Mouse (Mus musculus) gastrocnemius, postnatal 4 days (tissue): ENCODE measurements around the gene Pithd1. TPM values are rescaled to one million over a fixed set of nuclear protein-coding genes. Genes with fewer than 3 reads are reported as not detected.

Source experiments
- DNase-seq, 2 experiments: peaks; one replicate each; pipeline ENCODE4 v3.0.0; 2021 to 2022; ENCODE audit warnings: low spot score in 2 of 2, mixed read lengths in 2 of 2
- total RNA-seq, 2 experiments: library from RNA; stranded (reverse); gene quantifications; 2 replicates each; pipeline ENCODE4 v1.2.3; 2021

The Pithd1 gene
- total RNA-seq, 2 experiments from 2014 or later = 23.6 to 26.2 TPM

DNA sequence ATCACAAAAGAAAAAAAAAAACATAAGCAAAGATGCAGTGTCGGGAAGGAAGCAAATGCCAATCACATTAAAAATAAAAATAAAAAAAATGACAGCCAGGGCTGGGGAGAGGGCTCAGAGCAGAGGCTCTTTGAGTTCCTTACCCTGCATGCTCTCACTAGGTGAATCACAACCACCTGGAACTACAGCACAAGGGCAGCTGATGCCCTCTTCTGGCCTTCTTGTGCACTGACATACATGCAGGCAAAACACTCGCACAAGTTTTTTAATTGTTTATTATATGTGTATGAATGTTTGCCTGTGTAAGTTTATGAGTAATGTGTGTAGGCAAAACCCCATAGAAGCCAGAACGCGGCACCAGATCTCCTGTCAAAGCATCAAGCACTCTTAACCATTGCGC is 55.2 kb downstream of the Pithd1 start:
- DNase-seq = no peak

DNA sequence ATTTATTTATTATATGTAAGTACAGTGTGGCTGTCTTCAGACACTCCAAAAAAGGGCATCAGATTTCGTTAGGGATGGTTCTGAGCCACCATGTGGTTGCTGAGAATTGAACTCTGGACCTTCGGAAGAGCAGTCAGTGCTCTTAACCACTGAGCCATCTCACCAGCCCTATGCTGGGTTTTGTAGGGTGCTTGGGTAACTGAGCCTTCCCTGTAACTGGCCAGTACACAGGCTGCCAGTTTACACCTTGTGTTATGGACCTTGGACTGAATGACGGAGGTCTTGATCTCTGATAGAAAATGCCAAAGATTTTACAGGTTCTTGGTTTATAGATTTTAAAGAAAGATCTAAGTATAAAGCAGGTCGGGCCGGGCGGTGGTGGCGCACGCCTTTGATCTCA is 56.8 kb downstream of the Pithd1 start:
- peak in 1 of 2 experiments; percentile 10 for DNase-seq

DNA sequence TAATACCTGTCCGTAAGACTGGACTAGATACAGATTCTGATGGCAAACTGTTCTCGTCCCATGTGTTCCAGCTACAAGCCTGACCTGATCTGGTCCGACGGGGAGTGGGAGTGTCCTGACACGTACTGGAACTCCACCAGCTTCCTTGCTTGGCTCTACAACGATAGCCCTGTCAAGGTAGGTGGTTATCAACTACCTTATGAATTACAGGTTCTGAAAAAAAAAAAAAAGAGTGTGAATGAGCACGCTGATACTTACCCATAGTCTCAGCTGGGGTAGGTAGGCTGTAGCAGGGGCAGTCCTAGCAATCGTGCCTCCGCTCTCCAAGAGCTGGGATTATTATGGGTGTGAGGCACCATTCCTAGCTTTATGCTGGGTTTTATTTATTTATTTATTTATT is 57.2 kb downstream of the Pithd1 start:
- no peak for DNase-seq

DNA sequence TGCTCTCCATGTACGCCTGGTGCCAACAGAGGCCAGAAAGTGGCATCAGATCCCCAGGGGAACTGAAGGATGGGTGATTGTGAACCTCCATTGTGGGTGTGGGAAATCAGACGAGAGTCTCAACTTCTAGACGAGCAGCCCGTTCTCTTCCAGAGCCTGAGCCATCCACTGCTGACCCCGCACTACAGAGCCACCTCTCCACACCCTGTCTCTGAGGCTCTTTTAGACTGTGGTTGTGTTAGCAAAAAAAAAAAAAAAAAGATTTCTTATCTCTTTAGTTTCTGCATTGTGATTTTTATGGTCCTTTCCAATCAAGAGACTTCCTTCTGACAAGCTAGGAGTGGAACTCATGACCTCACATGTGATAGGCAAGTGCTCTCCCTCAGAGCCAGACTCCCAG is 57.7 kb downstream of the Pithd1 start:
- DNase-seq = no peak

DNA sequence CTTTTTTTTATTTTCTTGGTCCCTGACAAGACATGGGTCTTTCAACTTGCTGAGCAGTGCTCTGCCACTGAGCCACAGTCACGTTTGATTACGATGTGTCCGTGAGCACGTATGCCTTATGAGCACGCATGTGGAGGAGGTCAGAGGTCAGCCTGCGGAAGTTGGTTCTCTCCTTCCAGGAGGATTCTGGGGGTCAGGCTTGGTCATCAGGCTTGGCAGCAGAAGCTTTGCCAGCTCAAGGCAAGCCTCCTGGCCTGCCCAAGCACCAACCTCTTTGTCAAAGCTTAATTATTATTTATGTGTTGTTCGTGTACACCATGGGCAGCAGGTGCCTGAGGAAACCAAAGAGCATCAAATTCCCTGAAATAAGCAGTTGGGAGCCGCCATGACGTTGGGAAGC is 58.7 kb downstream of the Pithd1 start:
- DNase-seq = no peak

DNA sequence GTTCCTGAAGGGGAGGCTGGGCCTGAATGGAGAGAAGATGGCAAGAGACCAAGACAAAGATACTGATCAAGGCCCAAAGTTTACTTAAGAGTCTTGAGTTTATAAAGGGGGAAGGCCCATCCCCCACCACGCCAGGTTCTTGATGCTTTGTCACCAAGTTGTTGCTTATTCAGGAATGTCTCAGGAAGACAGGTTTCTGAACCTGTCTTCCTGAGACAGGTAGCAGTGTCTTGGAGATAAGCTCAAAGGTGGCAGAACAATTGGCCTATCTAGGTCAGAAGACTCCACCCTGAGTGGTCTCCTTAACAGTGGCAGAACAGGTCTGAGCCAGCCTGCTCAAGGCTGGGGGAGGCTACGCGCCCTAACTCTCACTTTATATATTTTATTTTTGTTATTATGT is 60.2 kb downstream of the Pithd1 start:
- no peak for DNase-seq

DNA sequence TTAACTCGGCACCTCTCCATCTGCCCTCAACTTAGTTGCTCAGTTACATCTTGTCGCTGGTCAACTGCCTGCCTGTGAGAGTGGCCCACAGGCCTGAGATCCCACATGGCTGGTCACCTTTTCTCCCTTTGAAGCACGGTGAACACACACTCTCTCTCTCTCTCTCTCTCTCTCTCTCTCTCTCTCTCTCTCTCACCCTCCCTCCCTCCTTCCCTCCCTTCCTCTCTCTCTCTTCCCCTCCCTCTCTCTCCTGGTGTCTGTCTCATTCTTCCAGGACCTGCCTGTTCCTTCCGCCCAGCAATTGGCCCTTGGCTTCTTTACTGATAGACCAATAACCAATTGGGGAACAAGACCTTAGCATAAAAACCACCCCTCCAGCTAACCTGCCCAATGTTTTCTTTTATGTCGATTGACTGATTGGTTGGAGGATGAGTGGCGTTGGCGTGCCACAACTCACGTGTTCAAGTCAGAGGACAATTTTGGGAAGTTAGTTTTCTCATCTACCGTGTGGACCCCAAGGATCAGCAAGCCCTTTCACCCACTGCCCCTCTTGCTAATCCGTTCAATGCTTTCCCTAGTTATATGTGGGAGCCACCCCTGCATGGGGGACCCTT is 60.8 kb downstream of the Pithd1 start:
- DNase-seq = no peak

Other genes with a start within 250 kb of the Pithd1 start
- 100 to 1,000 TPM; 107 to 112 TPM for gene Myom3, start 227.5 kb downstream of the Pithd1 start, total RNA-seq
- 10 to 100 TPM; 61.0 to 86.0 TPM for gene Srsf10, start 131.5 kb downstream of the Pithd1 start, total RNA-seq
- 10 to 100 TPM; 76.6 to 91.3 TPM for gene Pnrc2, start 113.4 kb downstream of the Pithd1 start, total RNA-seq
- under 1 TPM; 0.65 to 0.78 TPM for gene Cnr2, start 91.9 kb downstream of the Pithd1 start, total RNA-seq
- 10 to 100 TPM; 46.6 to 46.7 TPM for gene Fuca1, start 66.5 kb downstream of the Pithd1 start, total RNA-seq
- 10 to 100 TPM; 46.6 to 47.7 TPM for gene Hmgcl, start 40.8 kb downstream of the Pithd1 start, total RNA-seq
- 1 to 10 TPM; 7.1 to 7.7 TPM for gene Gale, start 23.5 kb downstream of the Pithd1 start, total RNA-seq
- gene Lypla2, start 14.6 kb downstream of the Pithd1 start, total RNA-seq = 10 to 100 TPM; 36.5 to 39.6 TPM
- gene Eloa, start 34.5 kb upstream of the Pithd1 start, total RNA-seq = 10 to 100 TPM; 43.9 to 45.9 TPM
- 100 to 1,000 TPM; 466 to 495 TPM for gene Rpl11, start 66.2 kb upstream of the Pithd1 start, total RNA-seq
- 10 to 100 TPM; 51.3 to 59.3 TPM for gene Id3, start 156.2 kb upstream of the Pithd1 start, total RNA-seq
- 10 to 100 TPM; 18.4 to 19.4 TPM for gene E2f2, start 185.1 kb upstream of the Pithd1 start, total RNA-seq
- gene Asap3, start 219.1 kb upstream of the Pithd1 start, total RNA-seq = 10 to 100 TPM; 12.2 to 13.4 TPM